Mouse (Mus musculus): Measurements from ENCODE around the gene Eif4e1b.

The Eif4e1b gene

DNA sequence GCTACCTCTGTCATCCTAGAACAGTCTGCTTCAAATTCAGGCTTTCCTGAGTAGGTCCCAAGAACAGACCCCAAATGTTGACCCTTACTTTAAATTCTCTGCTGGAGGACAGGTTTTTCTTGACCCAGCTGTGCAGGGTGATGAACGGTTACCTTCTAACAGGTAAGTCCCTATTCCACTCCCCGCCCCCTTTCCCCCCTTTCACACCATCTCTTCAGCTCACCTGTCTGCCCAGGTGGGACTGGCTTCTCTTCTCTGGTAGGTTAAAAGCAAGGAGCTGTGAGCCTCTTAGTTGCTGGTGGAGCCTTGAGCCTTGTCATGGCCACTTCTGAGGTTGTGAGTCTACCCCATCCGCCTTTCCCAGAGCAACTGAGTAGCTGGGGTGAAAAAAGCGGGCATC lies at the start of gene Eif4e1b:
Eif4e1b (plus strand) TSS at position 301 of the 400 bp plus-strand sequence.
- DNase-seq (ENCODE audit: low spot score in 2 of 2), result no peak

- no peak for DNase-seq (ENCODE audit: low spot score in 2 of 2)
Observed at GRCm38 (mm10) chr13:54736931-54737330, 46.9 kb upstream of the Eif4e1b start.

DNA sequence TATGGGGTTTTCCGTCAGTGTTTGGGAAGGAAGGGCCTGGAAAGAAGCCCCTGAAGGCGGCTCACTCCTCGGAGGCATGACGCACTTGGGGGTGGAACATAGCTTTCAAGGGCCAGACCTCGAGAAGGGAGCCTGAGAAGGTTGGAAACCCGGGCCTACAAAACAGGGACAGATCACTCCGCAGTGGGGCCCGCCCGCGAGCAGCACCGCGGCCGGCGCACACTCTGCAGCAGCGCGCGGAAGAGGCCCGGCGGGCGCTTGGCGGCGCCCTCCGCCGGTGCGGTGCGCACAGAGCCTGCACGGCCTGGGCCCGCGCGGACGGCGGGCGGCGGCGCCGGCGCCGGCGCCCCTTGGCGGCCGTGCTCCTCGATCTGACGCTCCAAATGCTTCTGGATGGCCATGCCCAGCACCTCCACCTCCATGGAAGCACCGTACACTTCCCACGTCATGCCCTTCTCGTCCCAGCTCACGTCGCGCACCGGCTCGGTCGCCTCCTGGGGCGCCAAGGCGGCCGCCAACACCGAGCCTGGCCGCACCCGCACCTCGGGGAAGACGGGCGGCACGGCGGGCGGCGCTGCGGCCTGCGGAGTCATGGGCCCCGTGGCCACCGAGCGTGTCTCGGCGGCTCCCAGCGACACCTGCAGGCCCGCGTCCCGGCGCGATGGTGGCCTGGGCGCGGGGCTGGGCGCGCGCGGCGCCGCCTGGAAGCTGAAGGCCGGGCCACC lies 46.1 kb upstream of the Eif4e1b start:
- DNase-seq (ENCODE audit: low spot score in 2 of 2), result no peak

- no peak for DNase-seq (ENCODE audit: low spot score in 2 of 2)
Observed at GRCm38 (mm10) chr13:54738213-54738601, 45.6 kb upstream of the Eif4e1b start.

DNA sequence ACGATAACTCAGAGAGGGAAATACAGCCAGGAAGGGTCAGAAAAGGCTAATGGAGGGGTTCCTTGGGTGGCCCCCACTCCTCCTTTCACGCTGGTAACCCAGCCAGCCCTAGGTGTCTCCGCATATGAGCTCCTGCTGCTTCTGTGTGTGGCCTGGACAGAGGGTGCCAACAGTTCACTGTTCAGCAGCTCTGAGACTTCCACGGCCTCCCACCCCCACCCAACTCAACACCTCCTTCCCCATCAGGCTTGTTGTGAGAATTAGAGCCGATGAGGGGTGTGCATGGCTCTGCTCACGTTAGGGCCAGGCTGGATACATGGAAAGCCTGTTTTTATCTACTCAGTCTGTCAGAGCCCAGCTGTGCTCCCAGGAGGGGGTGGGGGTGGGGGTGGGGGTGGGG lies 37.7 kb upstream of the Eif4e1b start:
- no peak for DNase-seq (ENCODE audit: low spot score in 2 of 2)

- DNase-seq (ENCODE audit: low spot score in 2 of 2), result no peak
Observed at GRCm38 (mm10) chr13:54746896-54747295, 36.9 kb upstream of the Eif4e1b start.

DNA sequence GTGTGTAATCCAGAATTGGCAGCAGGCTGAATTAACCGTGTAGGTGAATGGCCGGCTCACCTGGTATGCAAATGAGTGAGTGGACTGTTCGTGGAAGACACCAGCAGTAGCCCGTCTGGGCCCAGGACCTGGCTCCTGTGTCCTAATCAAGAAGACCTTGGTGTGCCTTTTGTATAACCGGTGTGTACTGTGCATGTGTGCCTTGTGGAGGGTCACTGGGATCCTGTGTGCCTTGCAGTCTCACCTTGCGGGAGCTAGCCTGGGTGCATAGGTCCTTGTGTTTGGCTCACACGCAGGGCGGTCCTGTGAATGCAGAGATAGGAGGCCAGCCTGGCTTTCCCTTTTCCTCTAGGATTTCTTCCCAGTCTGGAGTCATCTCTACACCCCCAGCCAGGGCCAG lies 35.6 kb upstream of the Eif4e1b start:
- DNase-seq (ENCODE audit: low spot score in 2 of 2), result no peak

DNA sequence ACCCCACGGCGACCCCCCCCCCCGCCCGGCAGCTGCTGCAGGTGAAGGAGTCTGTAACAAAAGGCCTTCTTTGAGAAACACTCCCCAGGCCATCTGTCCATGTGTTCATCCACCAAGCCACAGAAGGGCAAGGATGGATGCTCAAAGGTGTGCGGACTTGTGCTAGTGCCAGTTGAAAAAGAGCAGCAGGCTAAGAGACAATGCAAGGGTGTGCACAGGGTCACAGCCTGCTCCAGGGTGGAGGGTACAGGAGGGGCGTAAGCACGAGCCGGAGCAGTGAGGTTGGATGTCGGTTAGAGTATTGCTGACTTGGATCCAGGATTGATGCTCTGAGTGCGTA lies 35.1 kb upstream of the Eif4e1b start:
- DNase-seq (ENCODE audit: low spot score in 2 of 2), result no peak

GRCm38 (mm10) chr13:54749061-54749863 lies 34.5 kb upstream of the Eif4e1b start:
- no peak for DNase-seq (ENCODE audit: low spot score in 2 of 2)

DNA sequence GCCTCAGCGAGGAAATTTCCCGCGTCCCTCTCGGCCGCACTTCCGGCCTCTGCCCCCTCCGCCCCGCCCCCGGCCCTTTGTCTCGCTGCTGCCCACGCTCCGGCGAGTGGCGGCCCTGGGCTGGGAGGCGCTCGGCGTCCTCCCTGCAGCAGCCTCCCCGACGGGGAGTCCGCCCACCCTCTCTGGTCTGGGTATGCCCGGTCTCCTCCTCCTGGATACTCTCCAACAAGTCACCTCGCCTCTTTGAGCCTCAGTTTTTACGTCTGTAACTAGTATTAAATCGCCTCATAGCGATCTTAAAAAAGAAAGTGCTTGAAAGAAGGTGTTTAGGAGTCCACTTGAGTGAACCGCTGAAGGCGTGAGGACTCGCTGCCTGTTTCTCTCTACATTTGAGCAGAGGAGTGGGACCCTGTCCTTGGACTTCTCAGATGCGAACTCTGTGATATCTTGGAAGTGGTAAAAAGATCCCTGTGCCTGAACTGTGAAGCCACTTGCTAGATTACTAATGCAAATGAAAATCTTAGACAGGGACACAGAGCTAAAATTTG lies 33.9 kb upstream of the Eif4e1b start, which contains the start of gene Gprin1:
Gprin1 (minus strand) TSS at position 11 of the 548 bp plus-strand sequence.
- DNase-seq (ENCODE audit: low spot score in 2 of 2), result no peak

GRCm38 (mm10) chr13:54750699-54751098 lies 33.1 kb upstream of the Eif4e1b start:
- DNase-seq (ENCODE audit: low spot score in 2 of 2), result no peak

DNA sequence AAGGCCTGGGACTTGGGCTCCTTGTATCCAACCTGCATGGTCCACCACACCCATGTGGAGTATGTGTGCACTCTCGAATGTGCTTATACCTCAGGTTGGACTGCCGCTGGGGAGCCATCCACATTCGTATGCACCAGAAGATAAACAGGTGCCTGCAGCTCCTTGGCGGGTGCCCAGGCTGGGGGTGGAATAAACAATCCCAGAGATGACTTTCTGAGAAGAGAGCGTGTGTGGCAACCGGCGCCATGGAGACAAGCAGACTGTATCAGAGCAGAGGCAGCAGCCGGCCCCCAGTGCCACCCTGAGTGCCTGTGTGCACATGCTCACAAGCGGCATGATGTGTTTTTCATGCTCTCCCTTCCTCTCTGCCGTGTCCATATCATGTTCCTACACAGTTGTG lies 31.1 kb upstream of the Eif4e1b start:
- DNase-seq (ENCODE audit: low spot score in 2 of 2), result peak; percentile 65 to 75

GRCm38 (mm10) chr13:54753733-54754132 lies 30.1 kb upstream of the Eif4e1b start:
- DNase-seq (ENCODE audit: low spot score in 2 of 2), result no peak

DNA sequence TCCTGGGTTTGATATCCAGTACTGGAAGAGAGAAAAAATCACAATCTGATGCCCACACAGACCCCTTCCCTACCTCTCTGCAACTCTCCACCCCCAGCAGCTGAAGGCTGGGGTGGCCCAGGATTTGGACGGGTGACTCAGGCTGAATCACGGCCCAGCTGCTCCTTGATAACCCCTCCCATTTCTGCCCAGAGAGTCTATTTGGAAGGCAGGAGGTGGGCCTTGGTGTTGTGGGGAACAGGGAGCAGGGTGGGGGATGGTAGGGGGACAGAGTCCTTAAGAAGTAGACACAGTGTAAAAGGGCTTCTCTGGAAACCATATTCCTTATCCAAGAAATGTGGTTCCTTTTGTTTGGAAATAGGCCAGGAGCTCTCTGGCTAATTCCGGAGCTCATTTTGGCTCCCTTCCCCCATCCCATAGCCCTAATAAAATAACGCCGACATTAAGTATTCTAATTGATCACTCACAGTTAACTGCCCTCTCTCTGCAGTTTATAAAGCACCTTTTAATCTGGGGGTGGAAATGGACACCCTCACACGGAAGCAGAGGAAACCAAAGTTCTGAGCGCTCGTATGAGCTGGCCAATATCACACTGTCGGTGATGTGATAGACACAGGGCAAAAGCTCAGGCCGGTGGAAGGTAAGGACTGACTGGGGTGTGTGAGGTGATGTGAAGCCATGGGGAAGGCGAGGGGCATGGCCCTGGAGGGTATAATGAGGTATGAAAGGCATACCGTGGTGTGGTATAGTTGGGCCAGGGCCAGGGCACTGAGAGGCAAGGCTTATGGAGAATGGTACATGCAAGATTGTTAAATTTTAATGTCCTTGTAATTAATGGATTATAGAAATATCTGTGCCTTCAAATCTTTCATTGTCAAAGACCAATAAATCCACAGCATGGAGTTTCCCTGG lies 29.4 kb upstream of the Eif4e1b start:
- DNase-seq (ENCODE audit: low spot score in 2 of 2), result no peak

DNA sequence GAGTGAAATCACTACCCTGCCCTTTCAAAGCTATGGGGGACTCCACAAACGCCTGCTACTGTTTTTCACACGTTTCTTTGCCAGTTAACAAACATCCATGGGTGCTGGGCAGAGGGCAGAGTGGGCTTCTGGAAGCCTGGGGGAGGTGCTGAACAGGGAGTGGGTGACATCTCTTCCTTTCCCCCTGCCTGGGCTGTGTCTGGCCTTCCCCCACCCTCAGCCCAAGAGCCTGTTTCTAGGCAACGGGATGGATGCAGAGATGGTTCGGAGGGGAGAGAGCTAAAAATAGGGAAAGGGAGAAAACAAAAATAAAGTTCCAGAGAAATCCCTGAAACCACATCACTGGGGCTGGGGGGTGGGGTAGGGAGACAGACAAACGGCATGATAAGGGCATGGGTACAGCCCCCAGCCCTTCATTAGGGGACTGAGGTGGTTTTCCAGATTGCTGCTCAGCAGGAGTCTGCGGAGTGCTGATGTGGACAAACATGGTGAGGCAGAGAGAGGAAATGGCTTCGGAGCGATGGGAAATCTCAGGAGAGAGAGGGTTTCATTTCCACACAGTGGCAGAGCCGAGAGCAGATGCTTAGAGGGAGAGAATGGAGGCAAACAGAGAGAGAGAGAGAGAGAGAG lies 28.5 kb upstream of the Eif4e1b start:
- no peak for DNase-seq (ENCODE audit: low spot score in 2 of 2)

- DNase-seq (ENCODE audit: low spot score in 2 of 2), result no peak
Observed at GRCm38 (mm10) chr13:54756156-54756712, 27.6 kb upstream of the Eif4e1b start.

DNA sequence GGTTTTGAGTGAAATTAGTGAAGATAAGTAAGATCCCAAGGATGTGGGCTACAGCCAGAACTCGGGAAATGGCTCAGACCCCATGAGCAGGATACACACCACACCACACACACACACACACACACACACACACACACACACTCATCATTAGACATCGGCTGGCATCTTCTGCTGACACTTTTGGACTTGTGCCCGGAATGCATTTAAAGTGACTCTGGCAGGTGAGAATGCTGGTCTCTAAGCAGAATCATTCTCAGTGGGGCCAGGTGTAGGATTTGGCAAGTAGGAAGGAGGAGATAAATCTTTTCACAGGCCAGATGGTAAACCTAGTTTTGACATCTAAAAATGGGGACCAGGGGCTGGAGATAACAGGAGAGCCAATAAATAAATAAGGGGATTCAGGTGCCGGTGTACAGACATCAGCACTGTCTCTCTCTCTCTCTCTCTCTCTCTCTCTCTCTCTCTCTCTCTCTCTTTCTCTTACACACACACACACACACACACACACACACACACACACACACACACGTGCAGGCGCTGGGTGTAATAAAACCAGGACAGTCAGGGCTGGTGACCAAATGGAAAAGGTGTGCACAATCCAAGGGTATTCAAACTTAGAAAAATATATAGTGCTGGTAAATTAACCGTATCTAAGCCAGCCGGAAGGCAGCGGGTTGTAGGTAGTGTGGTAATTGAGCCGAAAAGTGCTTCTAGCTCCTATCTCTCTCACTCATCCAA lies 26.5 kb upstream of the Eif4e1b start:
- no peak for DNase-seq (ENCODE audit: low spot score in 2 of 2)

DNA sequence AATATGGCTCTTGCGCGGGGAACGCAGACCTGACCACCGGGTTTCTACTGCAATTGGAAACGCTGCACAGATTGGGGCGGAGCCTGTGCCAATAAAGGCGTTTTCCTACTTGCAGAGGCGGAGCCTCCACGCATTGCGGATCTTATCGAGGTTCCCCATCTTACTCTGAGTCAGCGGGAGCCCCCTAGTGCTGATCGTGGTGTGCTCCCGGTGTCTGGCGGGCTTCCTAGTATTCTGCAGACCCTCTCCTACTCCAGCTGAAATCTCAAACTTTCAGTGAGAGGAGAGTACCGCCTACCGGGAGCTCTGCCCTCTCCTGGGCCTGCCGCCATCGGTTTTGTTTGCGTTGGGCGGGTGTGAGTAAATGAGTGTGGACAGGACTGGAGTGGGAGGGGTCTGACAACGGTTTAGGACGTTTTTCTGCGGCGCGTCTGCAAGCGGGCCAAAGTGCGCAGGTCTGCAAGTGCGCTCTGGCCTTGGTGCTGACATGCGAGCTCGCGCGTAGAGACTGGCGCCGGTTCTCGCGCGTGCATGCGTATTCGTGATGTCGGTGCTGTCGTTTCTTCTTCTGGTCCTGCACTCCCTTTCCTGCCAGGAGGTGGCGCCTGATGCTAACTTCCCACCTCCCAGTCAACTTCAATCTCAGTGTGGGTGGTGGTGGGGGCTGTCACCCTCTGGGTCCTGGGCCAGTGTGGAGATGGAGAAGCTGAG lies 25.6 kb upstream of the Eif4e1b start:
- DNase-seq (ENCODE audit: low spot score in 2 of 2), result peak; percentile 84 to 86

DNA sequence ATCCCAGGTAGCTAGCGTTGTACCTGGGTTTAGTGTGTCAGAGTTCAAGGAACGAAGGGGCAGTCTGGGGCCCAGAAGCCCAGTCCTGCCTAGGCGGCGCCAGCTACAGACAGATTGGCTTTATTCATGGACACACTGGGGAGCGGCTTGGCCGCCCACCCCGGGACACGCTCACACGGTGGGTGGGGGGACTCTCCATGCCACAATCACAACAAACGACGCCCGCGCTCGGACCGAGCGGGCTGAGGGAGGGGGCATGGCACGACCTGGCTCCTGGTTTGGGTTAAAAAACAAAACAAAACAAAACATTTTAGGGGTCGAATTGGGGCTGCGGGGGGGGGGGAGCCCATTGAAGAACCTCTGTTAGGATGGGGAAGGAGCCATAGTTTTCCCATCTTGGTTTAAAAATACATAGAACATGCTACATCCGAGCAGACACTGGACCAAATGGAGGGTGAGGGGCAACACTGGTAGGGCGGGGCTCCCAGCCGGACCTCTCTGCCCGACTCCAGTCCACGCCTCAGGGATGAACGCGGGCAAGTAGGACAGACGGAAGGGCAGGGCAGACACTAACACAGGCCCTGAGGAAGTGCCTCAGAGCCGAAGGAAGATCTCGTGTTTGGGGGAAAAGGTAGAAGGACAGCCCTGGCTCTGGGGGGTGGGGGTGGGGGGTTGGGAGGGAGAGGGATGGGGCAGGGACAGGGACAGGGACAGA lies 24.9 kb upstream of the Eif4e1b start:
- DNase-seq (ENCODE audit: low spot score in 2 of 2), result no peak

All from frontal cortex, postnatal 25 days (tissue).